Mouse (Mus musculus) v-Abl transformed pro-B cells (cell line): ENCODE results near the gene Kif26b.

Experiments
- in situ Hi-C, 2 experiments: fragments of 400-800 bp; cut with MboI; formaldehyde crosslinking; loops; one replicate each; pipeline ENCODE4 v1.15.1; 2025; ENCODE audit not compliant: unreplicated experiment in 2 of 2

Gene Kif26b

GRCm38 (mm10) chr1:178528431-178529351 lies at the start of gene Kif26b:
Gene Kif26b, plus strand, starts transcription at chr1:178529125.
- in situ Hi-C loops = loop anchor here (5.0 to 10.0 kb wide), 2 partner anchors 616 to 949 kb away; no protein-coding TSS in a partner anchor

DNA sequence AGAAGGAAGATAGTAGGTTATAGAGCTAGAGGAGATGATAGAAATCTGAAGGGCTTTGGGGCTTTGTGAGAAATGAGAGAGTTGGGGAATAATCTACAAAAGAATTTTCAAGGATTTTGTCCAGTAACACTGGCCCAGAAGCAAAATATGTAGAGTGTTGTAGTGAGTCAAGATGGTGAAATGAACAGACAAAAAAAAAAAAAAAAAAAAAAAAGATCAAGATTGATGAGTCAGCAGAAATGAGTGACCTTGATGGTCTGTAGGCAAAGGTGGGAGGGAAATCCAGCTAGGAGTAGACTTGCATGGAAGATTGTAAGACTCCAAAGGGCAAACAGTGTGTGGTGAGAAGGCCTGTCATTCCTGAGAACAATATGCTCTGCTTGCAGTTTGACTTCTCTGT lies 45.1 kb upstream of the Kif26b start:
- in situ Hi-C loops = no loop called here

DNA sequence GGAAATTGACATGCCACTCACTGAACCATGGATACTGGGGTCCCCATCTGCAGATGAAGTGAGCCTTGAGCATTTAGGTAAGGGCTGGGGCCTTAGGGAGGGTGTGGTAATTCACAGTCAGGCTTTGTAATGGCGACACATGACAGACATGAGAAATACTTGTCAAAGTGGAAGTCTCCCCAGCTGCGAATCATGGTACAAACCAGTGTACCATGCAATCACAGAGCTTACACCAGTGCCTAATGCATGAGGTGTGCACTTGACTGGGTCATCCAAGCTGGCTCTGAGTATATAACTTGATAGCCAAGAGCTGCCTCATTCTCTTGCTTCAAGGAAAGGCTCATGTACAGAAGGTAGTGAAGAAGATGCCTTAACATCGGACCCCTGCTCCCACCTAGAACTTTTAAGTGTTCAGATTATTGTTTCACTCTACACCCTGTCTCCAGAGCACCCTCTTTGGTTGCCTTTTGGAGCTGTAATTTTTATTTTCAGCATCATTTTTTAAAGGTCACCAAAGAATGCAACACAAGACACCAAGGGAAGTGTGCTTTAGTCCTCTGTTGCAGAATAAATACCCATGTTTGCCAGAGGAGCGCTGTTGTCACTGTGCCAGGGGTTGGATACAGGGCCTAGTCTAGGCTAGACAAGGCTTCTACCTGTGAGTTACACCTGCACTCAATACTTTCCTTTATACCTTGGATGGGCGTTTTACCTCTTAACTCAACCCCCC lies 43.6 kb upstream of the Kif26b start:
- in situ Hi-C loops = no loop called here

- in situ Hi-C loops = no loop called here
Observed at GRCm38 (mm10) chr1:178485868-178486220, 43.1 kb upstream of the Kif26b start.

DNA sequence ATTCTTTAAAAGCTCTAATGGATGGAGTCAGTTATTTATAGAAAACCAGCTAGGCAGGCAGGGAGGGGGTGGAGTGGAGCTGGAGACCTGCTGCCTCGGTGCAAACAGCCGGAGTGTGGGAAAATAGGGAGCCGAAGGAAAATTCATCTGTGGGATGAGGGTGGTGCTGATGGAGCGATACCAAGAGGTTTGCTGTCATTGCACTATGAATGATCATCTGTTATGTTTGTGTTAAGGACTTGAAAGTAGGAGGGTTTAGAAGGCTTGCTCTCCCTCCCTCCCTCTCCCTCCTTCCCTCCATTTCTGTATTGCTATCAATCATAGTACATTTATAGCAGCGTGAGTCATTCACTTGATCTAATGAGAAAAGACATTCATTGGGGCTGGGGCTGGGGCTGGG lies 42.1 kb upstream of the Kif26b start:
- in situ Hi-C loops = no loop called here

DNA sequence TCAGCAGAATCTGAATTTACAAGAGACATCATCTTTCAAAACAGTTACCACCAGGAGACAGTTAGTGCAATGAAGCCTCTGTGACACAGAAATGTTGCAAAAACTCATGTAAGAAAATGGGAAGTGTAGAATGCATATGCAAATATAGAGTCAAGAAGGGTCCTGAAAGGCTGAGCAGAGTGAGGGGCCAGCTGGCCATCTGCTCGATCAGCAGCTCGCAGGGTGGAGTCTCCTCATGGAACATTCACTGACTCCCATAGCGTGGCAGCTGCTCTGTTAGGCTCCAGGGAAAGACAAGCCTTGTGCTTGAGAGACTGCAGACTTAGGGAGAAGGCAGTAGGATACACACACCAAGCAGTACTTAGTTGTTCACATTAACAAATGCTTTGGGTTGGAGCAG lies 39.8 kb upstream of the Kif26b start:
- in situ Hi-C loops = no loop called here

DNA sequence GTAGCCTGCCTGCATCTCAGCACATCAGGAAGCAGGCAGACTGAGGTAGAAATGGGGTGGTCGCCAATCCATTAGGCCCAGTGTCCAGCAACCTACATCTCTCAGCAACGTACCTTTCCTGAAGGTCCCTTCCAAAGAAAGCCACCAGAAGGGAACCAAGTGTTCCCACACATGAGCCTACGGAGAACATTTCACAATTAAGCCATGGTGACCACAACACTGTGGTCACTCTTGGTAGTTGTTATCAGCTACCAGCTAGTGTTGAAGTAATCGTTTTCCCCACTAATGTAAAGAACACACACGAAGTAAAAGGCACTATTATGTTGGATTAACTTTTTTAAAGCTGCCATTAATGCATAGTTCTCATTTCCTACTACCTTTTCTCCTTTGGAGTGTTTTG lies 37.2 kb upstream of the Kif26b start:
- in situ Hi-C loops = no loop called here

GRCm38 (mm10) chr1:178492493-178492892 lies 36.4 kb upstream of the Kif26b start:
- in situ Hi-C loops = no loop called here

GRCm38 (mm10) chr1:178496186-178496585 lies 32.7 kb upstream of the Kif26b start:
- in situ Hi-C loops = no loop called here

- in situ Hi-C loops = no loop called here
Observed at GRCm38 (mm10) chr1:178496841-178497240, 32.1 kb upstream of the Kif26b start.

GRCm38 (mm10) chr1:178506938-178507337 lies 22.0 kb upstream of the Kif26b start:
- in situ Hi-C loops = no loop called here

DNA sequence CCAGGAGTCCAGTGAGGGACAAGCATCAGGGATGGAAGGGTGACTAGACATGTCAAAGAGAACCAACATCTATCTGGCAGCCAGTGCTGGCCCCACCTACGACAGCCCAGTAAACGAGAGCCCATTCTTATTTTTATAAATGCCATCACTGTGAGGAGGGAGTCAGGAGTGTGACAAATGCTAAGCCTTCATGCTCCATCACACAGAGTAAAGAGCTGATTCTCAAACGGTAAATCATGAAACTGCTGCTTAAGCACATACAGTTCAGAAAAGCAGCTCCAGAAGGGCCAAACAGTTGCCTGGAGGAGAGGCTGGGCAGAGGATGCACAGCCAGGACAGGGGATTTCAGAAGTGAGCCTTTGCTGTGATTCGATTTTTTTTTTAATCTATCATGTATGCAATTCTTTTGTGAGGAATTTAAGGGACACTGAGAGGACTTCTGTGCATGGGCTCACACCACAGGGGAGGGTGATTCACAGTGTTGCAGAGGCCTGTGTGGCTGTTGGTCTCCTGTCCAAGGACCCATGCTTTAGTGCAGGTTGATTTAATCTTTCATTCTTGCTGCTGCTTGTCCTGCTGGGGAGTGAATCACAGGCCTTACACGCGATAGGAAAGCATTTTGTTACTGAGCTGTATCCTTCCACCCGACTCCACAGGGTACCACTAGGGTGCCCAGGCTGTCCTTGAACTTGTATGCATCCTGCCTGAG lies 16.4 kb upstream of the Kif26b start:
- in situ Hi-C loops = no loop called here

DNA sequence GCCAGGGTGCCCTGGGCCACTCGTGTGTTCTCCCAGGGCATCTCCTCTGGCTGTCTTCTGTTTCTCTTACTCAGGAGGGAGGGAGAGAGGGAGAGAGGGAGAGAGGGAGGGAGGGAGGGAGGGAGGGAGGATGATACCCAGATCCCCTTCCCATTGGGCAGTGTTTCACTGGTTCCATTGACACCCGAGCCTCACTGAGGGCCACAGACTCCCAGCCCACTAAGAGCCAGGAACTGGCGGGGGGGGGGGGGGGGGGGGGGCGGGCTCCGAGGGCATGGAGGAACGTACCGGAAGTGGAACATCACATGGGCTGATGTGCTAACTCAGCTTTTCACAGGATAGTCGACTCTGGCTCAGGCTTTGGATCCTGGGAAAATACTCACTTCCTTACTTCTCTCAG lies 15.0 kb upstream of the Kif26b start:
- in situ Hi-C loops = no loop called here

- in situ Hi-C loops = no loop called here
Observed at GRCm38 (mm10) chr1:178515839-178516238, 13.1 kb upstream of the Kif26b start.

DNA sequence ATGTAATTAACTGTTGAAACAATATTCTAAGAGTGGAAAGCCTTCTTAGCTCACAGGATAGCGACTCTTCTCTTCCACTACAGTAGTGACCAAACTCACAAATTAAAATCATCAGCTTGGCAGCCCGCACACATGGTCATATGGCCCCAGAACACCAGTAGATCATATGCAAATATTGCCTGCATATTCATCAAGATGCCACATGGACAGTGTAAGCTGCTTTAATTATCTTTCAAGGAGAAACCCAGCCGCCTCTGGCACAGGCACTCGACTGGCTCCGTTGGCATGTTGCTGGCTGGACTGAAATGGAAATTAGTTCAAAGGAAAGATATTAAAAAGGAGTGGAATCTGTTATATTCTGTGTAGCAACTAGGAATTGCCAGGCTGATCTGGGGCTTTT lies 6.5 kb upstream of the Kif26b start:
- in situ Hi-C loops = loop anchor here in 1 of 2 experiments (10.0 kb wide), 1 partner anchor 622 kb away; no protein-coding TSS in a partner anchor

DNA sequence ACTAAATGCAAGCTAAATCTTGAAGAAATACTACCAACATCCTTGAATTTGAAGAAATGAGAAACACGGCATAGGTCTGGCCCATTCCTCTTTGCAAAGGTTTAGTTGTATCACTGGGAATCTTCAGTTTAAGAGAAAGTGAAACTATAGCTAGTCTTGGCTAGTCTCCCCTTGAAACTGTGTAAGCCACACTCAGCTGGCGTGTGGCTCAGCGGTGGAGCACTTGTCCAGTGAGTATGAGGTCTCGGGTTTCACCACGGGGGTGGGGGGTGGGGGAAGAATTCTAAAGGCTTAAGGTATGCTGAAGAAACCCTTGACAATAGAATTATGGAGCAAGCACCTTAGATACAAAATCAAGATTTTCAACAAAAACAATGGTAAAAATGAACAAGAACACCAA lies 5.8 kb upstream of the Kif26b start:
- in situ Hi-C loops = loop anchor here in 1 of 2 experiments (10.0 kb wide), 1 partner anchor 622 kb away; no protein-coding TSS in a partner anchor

GRCm38 (mm10) chr1:178527185-178527546 lies 1.8 kb upstream of the Kif26b start:
- in situ Hi-C loops = loop anchor here (5.0 to 10.0 kb wide), 2 partner anchors 618 to 950 kb away; no protein-coding TSS in a partner anchor

DNA sequence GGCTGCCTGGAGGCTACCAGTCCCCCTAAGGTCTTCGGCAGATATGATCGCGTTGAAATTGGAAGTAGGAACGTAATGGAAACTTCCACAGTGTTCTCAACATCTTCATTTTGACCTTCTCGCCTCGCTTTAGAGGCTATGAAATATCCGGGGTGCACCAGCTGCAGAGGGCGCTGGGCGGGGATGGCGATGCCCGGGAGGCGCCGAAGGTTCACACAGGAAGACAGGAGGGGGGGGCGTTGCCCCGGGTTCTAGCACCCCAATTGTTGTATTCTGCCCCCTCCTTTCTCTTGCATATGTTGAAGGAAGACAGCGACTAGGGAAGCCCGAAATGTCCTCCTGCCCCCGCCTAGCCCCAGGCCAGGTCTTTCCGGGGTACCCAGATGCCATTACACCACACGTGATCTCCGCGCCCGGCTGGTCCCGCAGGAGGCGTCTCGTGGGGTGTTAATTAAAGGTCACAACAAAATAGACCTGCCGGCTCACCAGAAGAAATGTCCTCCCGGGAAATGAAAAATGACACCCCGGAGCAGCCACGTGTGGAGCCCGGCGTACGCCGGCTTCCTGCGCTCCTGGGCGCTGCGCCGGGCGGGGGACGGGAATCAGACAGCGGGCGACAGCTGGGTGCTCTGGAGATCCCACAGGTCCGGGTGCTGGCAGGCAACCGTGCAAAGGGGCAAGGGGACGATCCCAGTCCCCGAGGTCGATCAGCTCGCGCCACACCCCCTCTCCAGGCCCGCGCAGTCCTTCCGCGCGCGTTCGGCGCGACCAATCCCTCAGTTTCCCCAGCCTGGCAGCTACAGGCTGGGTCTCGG lies 1.2 kb upstream of the Kif26b start:
- in situ Hi-C loops = loop anchor here (5.0 to 10.0 kb wide), 2 partner anchors 617 to 950 kb away; no protein-coding TSS in a partner anchor

DNA sequence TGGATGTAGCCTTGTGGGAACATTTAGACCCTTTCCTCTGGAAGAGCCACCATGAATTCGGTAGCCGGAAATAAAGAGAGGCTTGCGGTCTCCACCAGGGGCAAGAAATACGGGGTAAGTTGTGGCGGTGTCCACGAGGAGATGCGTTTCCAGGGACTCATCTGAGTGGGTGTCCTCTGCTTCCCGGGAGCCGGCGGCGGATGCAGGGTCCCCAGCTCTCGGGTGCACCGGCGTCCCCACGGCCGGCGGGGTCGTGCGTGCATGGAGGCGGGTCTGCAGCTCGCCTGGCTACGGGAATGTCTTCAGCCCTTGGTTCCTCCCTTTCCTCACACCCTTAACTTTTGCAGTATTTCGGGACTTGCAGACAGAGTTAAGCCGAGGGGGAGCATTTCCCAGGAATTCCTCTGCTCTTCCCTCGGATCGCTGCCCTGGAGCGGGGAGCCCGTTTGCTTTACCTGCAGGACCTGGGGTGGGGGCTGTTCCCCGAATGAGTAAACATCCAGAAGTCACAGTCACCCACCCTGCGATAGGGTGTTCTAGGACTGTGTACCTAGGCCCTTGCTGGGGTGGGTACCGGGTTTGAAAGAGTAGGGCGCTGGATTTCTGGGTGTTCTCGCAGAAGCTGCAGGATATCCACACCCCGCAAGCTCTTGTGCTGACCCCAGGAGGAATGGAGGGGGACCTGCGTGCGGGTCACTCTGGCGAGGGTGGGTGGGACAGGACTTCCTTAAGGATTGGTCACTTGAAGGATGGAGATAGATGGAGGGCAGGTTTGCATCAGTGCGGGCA lies 781 bp downstream of the Kif26b start:
- in situ Hi-C loops = loop anchor here (5.0 to 10.0 kb wide), 2 partner anchors 615 to 948 kb away; no protein-coding TSS in a partner anchor
